Mouse (Mus musculus) myocyte (in vitro differentiated cells): ENCODE measurements around the gene a. TPM values are rescaled to one million over a fixed set of nuclear protein-coding genes. Genes with fewer than 3 reads are reported as not detected.

Experiments
- H3K27me3 ChIP-seq: one replicate; pipeline ENCODE4 v1.6.1; 2011; ENCODE audit not compliant: control insufficient read depth, insufficient read depth, insufficient read length
- H3K36me3 ChIP-seq: one replicate; pipeline ENCODE4 v1.6.1; 2011; ENCODE audit not compliant: control insufficient read depth, insufficient read depth
- H3K4me2 ChIP-seq: one replicate; pipeline ENCODE4 v1.6.1; 2011; ENCODE audit warnings: low read depth, control low read depth
- H3K4me3 ChIP-seq: one replicate; pipeline ENCODE4 v1.5.1; 2011; ENCODE audit warnings: mild to moderate bottlenecking, control low read depth, moderate library complexity
- H3K79me2 ChIP-seq: one replicate; pipeline ENCODE4 v1.6.1; 2011; ENCODE audit not compliant: control insufficient read depth, insufficient read depth
- H3ac ChIP-seq: one replicate; pipeline ENCODE4 v1.6.1; 2011; ENCODE audit not compliant: control insufficient read depth, insufficient read length
- CEBPB ChIP-seq: IDR thresholded peaks from 2 replicates; pipeline ENCODE4 v1.6.1; 2011; ENCODE audit warnings: mild to moderate bottlenecking, moderate library complexity; ENCODE audit not compliant: poor library complexity, insufficient read depth, severe bottlenecking
- E2F4 ChIP-seq: IDR thresholded peaks from one replicate; pipeline ENCODE4 v1.6.1; 2011; ENCODE audit warnings: mild to moderate bottlenecking, control low read depth, moderate library complexity; ENCODE audit not compliant: insufficient read depth
- MAX ChIP-seq: IDR thresholded peaks from one replicate; pipeline ENCODE4 v1.6.1; 2011; ENCODE audit warnings: low read depth, mild to moderate bottlenecking, control low read depth
- MYOD1 ChIP-seq, 3 experiments: IDR thresholded peaks; one replicate each; pipeline ENCODE4 v1.6.1; 2011; ENCODE audit warnings: control low read depth in 2 of 3, low read depth in 2 of 3, mild to moderate bottlenecking in 2 of 3, moderate library complexity in 1 of 3; ENCODE audit not compliant: insufficient read length in 2 of 3, control insufficient read depth in 1 of 3
- MYOG ChIP-seq, 3 experiments: IDR thresholded peaks; one replicate each; pipeline ENCODE4 v1.6.1; 2011; ENCODE audit warnings: control low read depth in 2 of 3, low read depth in 2 of 3, mild to moderate bottlenecking in 2 of 3; ENCODE audit not compliant: insufficient read length in 2 of 3, control insufficient read depth in 1 of 3, insufficient read depth in 1 of 3
- POLR2A ChIP-seq: IDR thresholded peaks from one replicate; pipeline ENCODE4 v1.6.1; 2011; ENCODE audit warnings: low read depth, mild to moderate bottlenecking, control low read depth, moderate library complexity; ENCODE audit not compliant: insufficient read length
- POLR2AphosphoS2 ChIP-seq: IDR thresholded peaks from one replicate; pipeline ENCODE4 v1.6.1; 2011; ENCODE audit warnings: low read depth, control low read depth; ENCODE audit not compliant: insufficient read length
- REST ChIP-seq: IDR thresholded peaks from one replicate; pipeline ENCODE4 v1.6.1; 2011; ENCODE audit warnings: mild to moderate bottlenecking, control low read depth, moderate library complexity; ENCODE audit not compliant: insufficient read depth, insufficient read length
- SRF ChIP-seq: IDR thresholded peaks from one replicate; pipeline ENCODE4 v1.6.1; 2011; ENCODE audit warnings: low read depth; ENCODE audit not compliant: control insufficient read depth, insufficient read length
- TCF12 ChIP-seq: IDR thresholded peaks from one replicate; pipeline ENCODE4 v1.6.1; 2011; ENCODE audit warnings: mild to moderate bottlenecking, control low read depth; ENCODE audit not compliant: poor library complexity, insufficient read depth, severe bottlenecking
- TCF3 ChIP-seq: IDR thresholded peaks from one replicate; pipeline ENCODE4 v1.6.1; 2011; ENCODE audit warnings: low read depth, control low read depth; ENCODE audit not compliant: insufficient read length
- USF1 ChIP-seq: IDR thresholded peaks from one replicate; pipeline ENCODE4 v1.6.1; 2011; ENCODE audit warnings: low read depth, mild to moderate bottlenecking, control low read depth, moderate library complexity
- polyA plus RNA-seq: library from polyadenylated mRNA; unstranded; fragments of >200 nt; fragmentation: generic; extraction: Trizol; gene quantifications from one replicate; pipeline ENCODE4 v1.2.1, GENCODE M21; 2012; ENCODE audit warnings: missing spikeins

a gene
- polyA plus RNA-seq, 1 experiment: not detected

- Histone ChIP-seq H3K4me3 (no peak overlapping the region), H3K79me2 (peaks cover 98% of the 10 kb centered on the region), H3K36me3 (no peaks in the 10 kb centered on the region), H3ac (no peak overlapping the region), H3K27me3 (no peaks in the 10 kb centered on the region), H3K4me2 (no peak overlapping the region)
- no peak for TF ChIP-seq REST
- no peak for TF ChIP-seq CEBPB
- TF ChIP-seq TCF3: no peak
- no peak for TF ChIP-seq MYOD1 (IDR thresholded peaks at IDR 0.05; ENCODE audit: control insufficient read depth in 1 of 3, insufficient read length in 2 of 3, low read depth in 2 of 3)
- TF ChIP-seq E2F4: no peak
- TF ChIP-seq POLR2A: no peak
- no peak for TF ChIP-seq POLR2AphosphoS2
These were observed 34.9 kb downstream of the a start for GRCm38 (mm10) chr2:154826054-154826538.

- no peak for TF ChIP-seq SRF
- no peak for TF ChIP-seq MAX
- TF ChIP-seq TCF12: no peak
- no peak for TF ChIP-seq USF1
- TF ChIP-seq POLR2AphosphoS2: no peak
- TF ChIP-seq POLR2A: no peak
- TF ChIP-seq MYOG (IDR thresholded peaks at IDR 0.05; ENCODE audit: control insufficient read depth in 1 of 3, insufficient read depth in 1 of 3, insufficient read length in 2 of 3, low read depth in 2 of 3): no peak
- no peak for TF ChIP-seq REST
- no peak for TF ChIP-seq E2F4
- no peak for TF ChIP-seq CEBPB
- no peak for TF ChIP-seq TCF3
- TF ChIP-seq MYOD1 (IDR thresholded peaks at IDR 0.05; ENCODE audit: control insufficient read depth in 1 of 3, insufficient read length in 2 of 3, low read depth in 2 of 3): no peak
- Histone ChIP-seq H3K36me3 (no peaks in the 10 kb centered on the region), H3K4me3 (no peak overlapping the region), H3K27me3 (no peaks in the 10 kb centered on the region), H3K4me2 (no peak overlapping the region), H3ac (no peak overlapping the region), H3K79me2 (peaks cover 98% of the 10 kb centered on the region)
These were observed 36.3 kb downstream of the a start for GRCm38 (mm10) chr2:154827521-154827920.

- Histone ChIP-seq H3K27me3 (no peaks in the 10 kb centered on the region), H3ac (no peak overlapping the region), H3K79me2 (peaks cover 99% of the 10 kb centered on the region), H3K4me2 (no peak overlapping the region), H3K36me3 (no peaks in the 10 kb centered on the region), H3K4me3 (no peak overlapping the region)
- TF ChIP-seq CEBPB (no peak), TCF12 (no peak), REST (no peak), POLR2AphosphoS2 (no peak), TCF3 (no peak), USF1 (no peak), SRF (no peak), MYOD1 (IDR thresholded peaks at IDR 0.05; ENCODE audit: control insufficient read depth in 1 of 3, insufficient read length in 2 of 3, low read depth in 2 of 3) (no peak), POLR2A (no peak), E2F4 (no peak), MYOG (IDR thresholded peaks at IDR 0.05; ENCODE audit: control insufficient read depth in 1 of 3, insufficient read depth in 1 of 3, insufficient read length in 2 of 3, low read depth in 2 of 3) (no peak), MAX (no peak)
These were observed 41.3 kb downstream of the a start for GRCm38 (mm10) chr2:154832471-154832870.

GRCm38 (mm10) chr2:154834149-154834865, 43.1 kb downstream of the a start:
- no peaks in the 10 kb centered on the region for H3K27me3 ChIP-seq
- H3ac ChIP-seq: no peak overlapping the region
- no peak for TF ChIP-seq MAX
- H3K4me2 ChIP-seq: no peak overlapping the region
- peaks cover 99% of the 10 kb centered on the region for H3K79me2 ChIP-seq
- H3K4me3 ChIP-seq: no peak overlapping the region
- no peaks in the 10 kb centered on the region for H3K36me3 ChIP-seq

GRCm38 (mm10) chr2:154836537-154836936, 45.3 kb downstream of the a start:
- no peak overlapping the region for H3ac ChIP-seq
- no peaks in the 10 kb centered on the region for H3K36me3 ChIP-seq
- H3K4me2 ChIP-seq: no peak overlapping the region
- no peak overlapping the region for H3K4me3 ChIP-seq
- peaks cover 99% of the 10 kb centered on the region for H3K79me2 ChIP-seq
- TF ChIP-seq TCF3 (no peak), MYOG (IDR thresholded peaks at IDR 0.05; ENCODE audit: control insufficient read depth in 1 of 3, insufficient read depth in 1 of 3, insufficient read length in 2 of 3, low read depth in 2 of 3) (no peak), USF1 (no peak), E2F4 (no peak), POLR2AphosphoS2 (no peak), MYOD1 (IDR thresholded peaks at IDR 0.05; ENCODE audit: control insufficient read depth in 1 of 3, insufficient read length in 2 of 3, low read depth in 2 of 3) (no peak), SRF (no peak), POLR2A (no peak), MAX (no peak), REST (no peak), TCF12 (no peak), CEBPB (no peak)
- H3K27me3 ChIP-seq: no peaks in the 10 kb centered on the region
